Mouse (Mus musculus): ENCODE measurements around the gene Abhd17a.

GRCm38 (mm10) chr10:80533704-80534103, 56.4 kb downstream of the Abhd17a start:
- TF ChIP-seq FLI1 (IDR thresholded peaks at IDR 0.05; ENCODE audit: low read length) = no peak
- no peak for TF ChIP-seq GATA1 (IDR thresholded peaks at IDR 0.05; ENCODE audit: borderline replicate concordance, low read length)

Measured in megakaryocyte, embryonic 14.5 days (primary cell).